Mouse (Mus musculus) splenic B cell, adult 2 months (primary cell): ENCODE measurements around the gene Col9a3.

Experiments used
- DNase-seq: peaks from one replicate; pipeline ENCODE4 v3.0.0-alpha.2; 2011; ENCODE audit warnings: low read depth, low spot score
- H3K27me3 ChIP-seq: 2 replicates; pipeline ENCODE4 v1.6.1; 2012; ENCODE audit warnings: mild to moderate bottlenecking, low read length, moderate library complexity, mixed read lengths; ENCODE audit not compliant: control insufficient read depth, poor library complexity, insufficient read depth, severe bottlenecking
- H3K36me3 ChIP-seq: 2 replicates; pipeline ENCODE4 v1.6.1; 2012; ENCODE audit warnings: mild to moderate bottlenecking, low read length, moderate library complexity, mixed read lengths; ENCODE audit not compliant: control insufficient read depth, poor library complexity, insufficient read depth, severe bottlenecking

Gene Col9a3

GRCm38 (mm10) chr2:180588736-180589122 is 8.9 kb upstream of the Col9a3 start:
- H3K36me3 ChIP-seq, result no peaks in the 10 kb centered on the region; the same call in 1 of the 2 replicates
- H3K27me3 ChIP-seq, result no peaks in the 10 kb centered on the region

GRCm38 (mm10) chr2:180589123-180589831 is 8.3 kb upstream of the Col9a3 start, which contains the start of gene Ogfr:
Ogfr (plus strand) TSS chr2:180589245.
- Histone ChIP-seq H3K27me3 (no peaks in the 10 kb centered on the region), H3K36me3 (peaks cover 2% of the 10 kb centered on the region; the same call in 1 of the 2 replicates)
- DNase-seq, result peak; percentile 87

More at GRCm38 (mm10) chr2:180588736-180589122, 8.9 kb upstream of the Col9a3 start:
- DNase-seq, result peak; percentile 60

GRCm38 (mm10) chr2:180598157-180598705 is 641 bp downstream of the Col9a3 start:
- DNase-seq, result no peak
- Histone ChIP-seq H3K27me3 (no peaks in the 10 kb centered on the region), H3K36me3 (peaks cover 5% of the 10 kb centered on the region; the same call in 1 of the 2 replicates)

GRCm38 (mm10) chr2:180600569-180601021 is 3.0 kb downstream of the Col9a3 start:
- Histone ChIP-seq H3K27me3 (no peaks in the 10 kb centered on the region), H3K36me3 (no peaks in the 10 kb centered on the region)
- no peak for DNase-seq

GRCm38 (mm10) chr2:180604781-180605180 is 7.2 kb downstream of the Col9a3 start:
- no peak for DNase-seq
- H3K27me3 ChIP-seq, result no peaks in the 10 kb centered on the region
- no peaks in the 10 kb centered on the region for H3K36me3 ChIP-seq

GRCm38 (mm10) chr2:180610283-180610682 is 12.7 kb downstream of the Col9a3 start:
- DNase-seq, result no peak
- Histone ChIP-seq H3K27me3 (no peaks in the 10 kb centered on the region), H3K36me3 (no peaks in the 10 kb centered on the region)

- no peak for DNase-seq
- Histone ChIP-seq H3K36me3 (no peaks in the 10 kb centered on the region), H3K27me3 (no peaks in the 10 kb centered on the region)
Observed at GRCm38 (mm10) chr2:180611882-180612281, 14.3 kb downstream of the Col9a3 start.

GRCm38 (mm10) chr2:180641576-180642554 is 44.3 kb downstream of the Col9a3 start:
- H3K36me3 ChIP-seq, result no peaks in the 10 kb centered on the region
- peaks cover 6% of the 10 kb centered on the region; the same call in 1 of the 2 replicates for H3K27me3 ChIP-seq
- no peak for DNase-seq

- DNase-seq, result no peak
- no peaks in the 10 kb centered on the region for H3K36me3 ChIP-seq
- H3K27me3 ChIP-seq, result peaks cover 6% of the 10 kb centered on the region; the same call in 1 of the 2 replicates
Observed at GRCm38 (mm10) chr2:180642555-180643260, 45.1 kb downstream of the Col9a3 start, which contains the start of gene Tcfl5. Tcfl5 (minus strand) TSS chr2:180642708.

GRCm38 (mm10) chr2:180643626-180644025 is 46.0 kb downstream of the Col9a3 start:
- H3K27me3 ChIP-seq, result peaks cover 6% of the 10 kb centered on the region; the same call in 1 of the 2 replicates
- DNase-seq, result no peak
- H3K36me3 ChIP-seq, result no peaks in the 10 kb centered on the region

- H3K36me3 ChIP-seq, result no peaks in the 10 kb centered on the region
- DNase-seq, result no peak
- peaks cover 6% of the 10 kb centered on the region; the same call in 1 of the 2 replicates for H3K27me3 ChIP-seq
Observed at GRCm38 (mm10) chr2:180646841-180647240, 49.3 kb downstream of the Col9a3 start.

- DNase-seq, result no peak
- Histone ChIP-seq H3K36me3 (no peaks in the 10 kb centered on the region; the same call in 1 of the 2 replicates), H3K27me3 (no peaks in the 10 kb centered on the region)
Observed at GRCm38 (mm10) chr2:180654666-180655065, 57.1 kb downstream of the Col9a3 start.

- Histone ChIP-seq H3K27me3 (no peaks in the 10 kb centered on the region), H3K36me3 (no peaks in the 10 kb centered on the region; the same call in 1 of the 2 replicates)
- no peak for DNase-seq
Observed at GRCm38 (mm10) chr2:180655150-180655549, 57.6 kb downstream of the Col9a3 start.
